Mouse (Mus musculus): Measurements from ENCODE around the gene Slc22a4.

DNA sequence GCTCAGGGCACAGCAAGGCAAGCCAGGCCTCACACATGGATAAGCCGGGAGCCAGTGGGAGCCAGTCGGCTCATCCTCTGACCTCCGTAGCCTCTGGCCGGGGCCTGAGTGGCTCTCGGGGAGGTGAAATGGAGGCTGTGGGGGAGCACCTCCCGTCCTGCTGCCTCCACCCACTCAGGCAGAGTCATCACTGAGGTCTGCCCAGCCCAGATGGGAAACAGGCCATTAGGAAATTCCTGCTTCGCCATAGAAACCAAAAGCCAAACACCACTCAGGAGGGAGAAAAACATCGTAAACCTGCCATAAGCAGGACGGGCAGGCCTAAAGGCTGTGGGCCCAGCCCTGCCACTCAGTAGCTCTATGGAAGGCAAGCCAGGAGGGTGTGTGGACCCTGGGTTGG is 32.4 kb upstream of the Slc22a4 start:
- TF ChIP-seq CTCF (IDR thresholded peaks at IDR 0.05; ENCODE audit: low read depth, low read length) (no peak), POLR2A (IDR thresholded peaks at IDR 0.05; ENCODE audit: insufficient read depth, low read length) (no peak)

Data from ES-Bruce4 (cell line).